Mouse (Mus musculus): Measurements from ENCODE around the gene Palld. TPM values are rescaled to one million over a fixed set of nuclear protein-coding genes. Genes with fewer than 3 reads are reported as not detected.
A peak's percentile ranks its signal among the peaks of the same experiment; 100 is the strongest.

Palld gene
- polyA plus RNA-seq, 1 experiment from 2014 or later: 138 TPM

GRCm38 (mm10) chr8:61769340-61769879 is 133.1 kb downstream of the Palld start:
- no peak for ATAC-seq (ENCODE audit: insufficient number of reproducible peaks, insufficient read depth, low FRiP score, low TSS enrichment)
- Histone ChIP-seq H3K4me2 (replicated peaks) (no peak overlapping the region), H3K27ac (no peak overlapping the region), H3K36me3 (no peaks in the 10 kb centered on the region), H3K4me3 (no peak overlapping the region), H3K9me3 (no peaks in the 10 kb centered on the region), H3K27me3 (no peaks in the 10 kb centered on the region), H3K9ac (no peak overlapping the region), H3K4me1 (peaks cover 6% of the 10 kb centered on the region)
- 70% methylated on average over 5 of the region's 5 CpGs for WGBS

GRCm38 (mm10) chr8:61760190-61760578 is 142.3 kb downstream of the Palld start:
- peak overlapping the region; percentile 87 for H3K27ac ChIP-seq
- peak overlapping the region; percentile 67 for H3K9ac ChIP-seq
- H3K4me1 ChIP-seq: peaks cover 18% of the 10 kb centered on the region
- 11% methylated on average over 8 of the region's 8 CpGs for WGBS
- H3K36me3 ChIP-seq: no peaks in the 10 kb centered on the region
- H3K9me3 ChIP-seq: no peaks in the 10 kb centered on the region
- H3K4me3 ChIP-seq: peak overlapping the region; percentile 58
- peak overlapping the region; percentile 63 for H3K4me2 ChIP-seq (replicated peaks)
- no peak for ATAC-seq (ENCODE audit: insufficient number of reproducible peaks, insufficient read depth, low FRiP score, low TSS enrichment)
- H3K27me3 ChIP-seq: no peaks in the 10 kb centered on the region

- H3K27ac ChIP-seq: peak overlapping the region; percentile 87
- ATAC-seq (ENCODE audit: insufficient number of reproducible peaks, insufficient read depth, low FRiP score, low TSS enrichment): peak; percentile 85
- H3K4me2 ChIP-seq (replicated peaks): peak overlapping the region; percentile 63
- no peaks in the 10 kb centered on the region for H3K27me3 ChIP-seq
- peaks cover 18% of the 10 kb centered on the region for H3K4me1 ChIP-seq
- WGBS: under 1% methylated on average over 44 of the region's 44 CpGs
- H3K9ac ChIP-seq: peak overlapping the region; percentile 67
- peak overlapping the region; percentile 58 for H3K4me3 ChIP-seq
- no peaks in the 10 kb centered on the region for H3K9me3 ChIP-seq
- H3K36me3 ChIP-seq: 0 out of 2 replicates have a peak, but pooled peaks cover 5% of the 10 kb centered on the region
Measured at GRCm38 (mm10) chr8:61759327-61760189, 142.9 kb downstream of the Palld start.

- no peaks in the 10 kb centered on the region for H3K27me3 ChIP-seq
- H3K9ac ChIP-seq: peak overlapping the region; percentile 67
- H3K27ac ChIP-seq: peak overlapping the region; percentile 87
- no peak for ATAC-seq (ENCODE audit: insufficient number of reproducible peaks, insufficient read depth, low FRiP score, low TSS enrichment)
- H3K9me3 ChIP-seq: no peaks in the 10 kb centered on the region
- 0 out of 2 replicates have a peak, but pooled peaks cover 6% of the 10 kb centered on the region for H3K36me3 ChIP-seq
- peak overlapping the region; percentile 63 for H3K4me2 ChIP-seq (replicated peaks)
- WGBS: 16% methylated on average over 8 of the region's 8 CpGs
- peak overlapping the region; percentile 58 for H3K4me3 ChIP-seq
- H3K4me1 ChIP-seq: peaks cover 18% of the 10 kb centered on the region
Measured at GRCm38 (mm10) chr8:61758686-61759326, 143.7 kb downstream of the Palld start.

- peak overlapping the region; percentile 58 for H3K4me3 ChIP-seq
- peak overlapping the region; percentile 39 for H3K9ac ChIP-seq
- peak overlapping the region; percentile 63 for H3K4me2 ChIP-seq (replicated peaks)
- ATAC-seq (ENCODE audit: insufficient number of reproducible peaks, insufficient read depth, low FRiP score, low TSS enrichment): peak; percentile 44; the same call in 1 of the 2 replicates
- H3K36me3 ChIP-seq: peaks cover 17% of the 10 kb centered on the region
- H3K27ac ChIP-seq: peak overlapping the region; percentile 79
- H3K4me1 ChIP-seq: peaks cover 18% of the 10 kb centered on the region
- no peaks in the 10 kb centered on the region for H3K9me3 ChIP-seq
- 23% methylated on average over 18 of the region's 18 CpGs for WGBS
- no peaks in the 10 kb centered on the region for H3K27me3 ChIP-seq
Measured at GRCm38 (mm10) chr8:61756971-61757965, 145.2 kb downstream of the Palld start.

- no peak overlapping the region for H3K4me3 ChIP-seq
- H3K36me3 ChIP-seq: peaks cover 25% of the 10 kb centered on the region
- H3K9ac ChIP-seq: no peak overlapping the region
- H3K4me1 ChIP-seq: peaks cover 18% of the 10 kb centered on the region
- no peak overlapping the region for H3K27ac ChIP-seq
- H3K27me3 ChIP-seq: no peaks in the 10 kb centered on the region
- 82% methylated on average over 2 of the region's 2 CpGs for WGBS
- no peaks in the 10 kb centered on the region for H3K9me3 ChIP-seq
- no peak for ATAC-seq (ENCODE audit: insufficient number of reproducible peaks, insufficient read depth, low FRiP score, low TSS enrichment)
- H3K4me2 ChIP-seq (replicated peaks): no peak overlapping the region
Measured at GRCm38 (mm10) chr8:61755186-61755585, 147.3 kb downstream of the Palld start.

GRCm38 (mm10) chr8:61747070-61747469 is 155.4 kb downstream of the Palld start:
- no peak overlapping the region for H3K4me2 ChIP-seq (replicated peaks)
- peaks cover 16% of the 10 kb centered on the region for H3K4me1 ChIP-seq
- H3K9me3 ChIP-seq: no peaks in the 10 kb centered on the region
- no peak overlapping the region for H3K9ac ChIP-seq
- ATAC-seq (ENCODE audit: insufficient number of reproducible peaks, insufficient read depth, low FRiP score, low TSS enrichment): no peak
- no peaks in the 10 kb centered on the region for H3K27me3 ChIP-seq
- no peak overlapping the region for H3K27ac ChIP-seq
- H3K4me3 ChIP-seq: no peak overlapping the region
- WGBS: 92% methylated on average over 5 of the region's 5 CpGs
- peaks cover 19% of the 10 kb centered on the region for H3K36me3 ChIP-seq

GRCm38 (mm10) chr8:61745181-61745980 is 157.1 kb downstream of the Palld start:
- Histone ChIP-seq H3K27me3 (no peaks in the 10 kb centered on the region), H3K4me3 (no peak overlapping the region), H3K36me3 (peaks cover 15% of the 10 kb centered on the region), H3K9me3 (no peaks in the 10 kb centered on the region), H3K9ac (no peak overlapping the region), H3K27ac (peak overlapping the region; percentile 58), H3K4me1 (peaks cover 16% of the 10 kb centered on the region), H3K4me2 (replicated peaks) (no peak overlapping the region)
- ATAC-seq (ENCODE audit: insufficient number of reproducible peaks, insufficient read depth, low FRiP score, low TSS enrichment): peak; percentile 56; the same call in 1 of the 2 replicates
- 39% methylated on average over 10 of the region's 10 CpGs for WGBS

GRCm38 (mm10) chr8:61743764-61744562 is 158.5 kb downstream of the Palld start:
- WGBS: 77% methylated on average over 6 of the region's 6 CpGs

GRCm38 (mm10) chr8:61737465-61737864 is 165.0 kb downstream of the Palld start:
- no peak overlapping the region for H3K4me3 ChIP-seq
- no peaks in the 10 kb centered on the region for H3K9me3 ChIP-seq
- H3K4me1 ChIP-seq: peaks cover 5% of the 10 kb centered on the region; the same call in 1 of the 2 replicates
- peaks cover 15% of the 10 kb centered on the region; the same call in 1 of the 2 replicates for H3K36me3 ChIP-seq
- no peaks in the 10 kb centered on the region for H3K27me3 ChIP-seq
- no peak overlapping the region for H3K4me2 ChIP-seq (replicated peaks)
- no peak overlapping the region for H3K9ac ChIP-seq
- H3K27ac ChIP-seq: no peak overlapping the region
- 93% methylated on average over 4 of the region's 4 CpGs for WGBS
- ATAC-seq (ENCODE audit: insufficient number of reproducible peaks, insufficient read depth, low FRiP score, low TSS enrichment): no peak

More at GRCm38 (mm10) chr8:61743764-61744562, 158.5 kb downstream of the Palld start:
- no peak for ATAC-seq (ENCODE audit: insufficient number of reproducible peaks, insufficient read depth, low FRiP score, low TSS enrichment)
- Histone ChIP-seq H3K9me3 (no peaks in the 10 kb centered on the region), H3K36me3 (0 out of 2 replicates have a peak, but pooled peaks cover 7% of the 10 kb centered on the region), H3K4me1 (peaks cover 16% of the 10 kb centered on the region), H3K4me3 (no peak overlapping the region), H3K9ac (no peak overlapping the region), H3K27ac (no peak overlapping the region), H3K27me3 (no peaks in the 10 kb centered on the region), H3K4me2 (replicated peaks) (no peak overlapping the region)

Measured in embryonic facial prominence, embryonic 12.5 days (tissue).